ENCODE assay signal across 1 mouse cellular context in the genomic region with DNA sequence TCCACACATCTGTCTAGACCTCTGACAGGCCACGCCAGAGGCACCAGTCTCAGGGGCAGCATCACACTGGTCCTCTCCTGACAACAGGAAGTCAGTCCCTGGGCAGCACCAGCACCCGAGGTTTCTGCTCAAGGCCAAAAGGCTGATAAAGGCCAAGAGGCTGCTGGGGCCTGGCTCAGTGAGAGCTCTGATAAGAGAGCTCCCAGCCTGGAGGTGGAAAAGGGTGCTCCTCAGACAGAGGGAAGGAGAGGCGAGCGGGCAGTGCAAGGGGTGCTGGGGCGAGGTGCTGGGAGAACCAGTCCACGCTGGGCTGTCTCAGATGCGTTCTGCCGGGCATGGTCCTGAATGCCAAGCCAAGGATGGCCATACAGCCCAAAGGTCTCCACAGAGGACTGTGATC.
TF ChIP-seq lines count a peak whose summit lies in the region.

No protein-coding gene starts in this region.

TF ChIP-seq in MEL, 35 proteins besides CTCF, POLR2A, EP300 and RAD21:
- TF ChIP-seq TCF12 (IDR thresholded peaks at IDR 0.05; ENCODE audit: low read depth, low read length): peak; percentile 37; the same call in 1 of the 2 replicates
- peak; percentile 74 for TF ChIP-seq TAL1 (IDR thresholded peaks at IDR 0.05; ENCODE audit: low read length)
- peak; percentile 55; the same call in 1 of the 2 replicates for TF ChIP-seq GATA1 (IDR thresholded peaks at IDR 0.05; ENCODE audit: low read depth, low read length)
- TF ChIP-seq UBTF (IDR thresholded peaks at IDR 0.05; ENCODE audit: borderline replicate concordance, insufficient read depth, low read depth, low read length): no peak
